Mouse (Mus musculus) testis, postnatal 10 days (tissue): ENCODE measurements around the gene Rell1.
A peak's percentile ranks its signal among the peaks of the same experiment; 100 is the strongest.
"Not testable (repeated sequence)": the region's sequence is repeated elsewhere in the genome, so short reads cannot be mapped to it uniquely, and the experiment has no call there.

Experiments used
- DNase-seq: peaks from one replicate; pipeline ENCODE4 v3.0.0; 2021; ENCODE audit warnings: low spot score

Gene Rell1

GRCm38 (mm10) chr5:63897001-63897819 lies 71.5 kb downstream of the Rell1 start:
- not testable (repeated sequence) for DNase-seq

GRCm38 (mm10) chr5:63891912-63892311 lies 76.8 kb downstream of the Rell1 start:
- no peak for DNase-seq

- DNase-seq, result no peak
These were observed 77.5 kb downstream of the Rell1 start for GRCm38 (mm10) chr5:63891241-63891640.

- DNase-seq, result no peak
These were observed 81.6 kb downstream of the Rell1 start for GRCm38 (mm10) chr5:63887111-63887510.

GRCm38 (mm10) chr5:63886709-63887108 lies 82.0 kb downstream of the Rell1 start:
- no peak for DNase-seq

GRCm38 (mm10) chr5:63886292-63886691 lies 82.4 kb downstream of the Rell1 start:
- no peak for DNase-seq

- DNase-seq, result no peak
These were observed 89.7 kb downstream of the Rell1 start for GRCm38 (mm10) chr5:63879026-63879425.

- DNase-seq, result no peak
These were observed 92.6 kb downstream of the Rell1 start for GRCm38 (mm10) chr5:63876081-63876480.

GRCm38 (mm10) chr5:63874880-63875279 lies 93.8 kb downstream of the Rell1 start:
- DNase-seq, result no peak

- DNase-seq, result peak; percentile 48
These were observed 96.3 kb downstream of the Rell1 start for GRCm38 (mm10) chr5:63872176-63872932.

GRCm38 (mm10) chr5:63867421-63867820 lies 101.3 kb downstream of the Rell1 start:
- DNase-seq, result no peak

GRCm38 (mm10) chr5:63858901-63859300 lies 109.8 kb downstream of the Rell1 start:
- no peak for DNase-seq
